In the genomic region with DNA sequence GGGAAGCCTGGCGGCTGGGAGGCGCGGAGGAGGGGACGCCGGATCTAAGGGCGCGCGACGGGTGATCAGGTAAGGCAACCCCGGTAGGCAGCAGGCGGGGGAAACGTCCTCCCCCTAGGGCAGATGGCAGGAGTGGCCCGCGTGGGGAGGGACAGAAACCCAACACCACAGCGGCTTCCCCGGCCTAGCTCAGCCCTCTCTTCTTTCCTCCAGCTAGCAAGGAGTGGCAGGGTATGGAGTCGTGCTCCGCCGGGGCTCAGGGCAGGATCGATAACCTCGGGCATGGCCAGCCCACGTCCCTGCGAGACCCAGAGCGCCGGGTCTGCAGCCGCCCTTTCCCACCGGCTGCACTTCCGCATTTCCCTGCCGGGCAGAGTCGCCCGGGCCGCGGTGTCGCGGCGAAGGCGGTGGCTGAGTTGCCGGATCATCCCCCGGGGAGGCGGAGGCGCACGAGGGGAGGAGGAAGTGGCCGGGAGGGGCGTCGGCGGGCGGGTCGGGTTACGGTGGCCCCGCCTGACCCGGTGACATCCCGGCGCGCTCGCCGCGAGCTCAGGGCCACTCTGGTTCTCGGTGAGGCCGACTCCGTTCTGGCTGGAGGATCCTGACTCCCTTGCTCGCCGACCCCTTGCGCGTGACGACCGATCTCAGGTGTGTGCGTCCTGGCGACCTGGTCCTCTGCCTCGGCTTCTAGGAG, we compare ENCODE assay signal across 7 mouse cellular contexts. TPM values are rescaled to one million over a fixed set of nuclear protein-coding genes. Genes with fewer than 3 reads are reported as not detected.
DNase-seq lines count a peak whose midpoint lies in the region; ATAC-seq lines count a peak whose summit lies in the region.

No protein-coding gene starts in this region.

- DNase-seq in adrenal gland, postnatal 10 days, result peak; percentile 94
- peak; percentile 88 for DNase-seq in embryonic facial prominence, embryonic 10.5 days (ENCODE audit: low spot score)
- DNase-seq in heart, adult 11 months, result peak; percentile 99
- DNase-seq in kidney, adult 11 months, result peak; percentile 83
- DNase-seq in left cerebral cortex, postnatal 4 days, result peak; percentile 75
- DNase-seq in midbrain, embryonic 11.5 days (ENCODE audit: low spot score, missing footprints), result peak; percentile 96
- DNase-seq in skeletal muscle tissue, adult 2 months (ENCODE audit: low read depth, low spot score), result peak; percentile 89

- peak overlapping the region; percentile 76 for H3K4me3 ChIP-seq in embryonic facial prominence, embryonic 10.5 days
- H3K4me3 ChIP-seq in midbrain, embryonic 11.5 days (ENCODE audit: low read depth, low read length), result peak overlapping the region; percentile 75

- H3K4me2 ChIP-seq in midbrain, embryonic 11.5 days, result peak overlapping the region; percentile 94

- H3K36me3 ChIP-seq in embryonic facial prominence, embryonic 10.5 days (replicated peaks), result no peaks in the 10 kb centered on the region
- no peaks in the 10 kb centered on the region for H3K36me3 ChIP-seq in midbrain, embryonic 11.5 days (ENCODE audit: control insufficient read depth, insufficient read depth, low read length)

- ATAC-seq in midbrain, embryonic 11.5 days (ENCODE audit: low FRiP score), result peak; percentile 85

- H3K27me3 ChIP-seq in embryonic facial prominence, embryonic 10.5 days (replicated peaks; ENCODE audit: low read depth, poor library complexity, severe bottlenecking), result peaks cover 11% of the 10 kb centered on the region; the same call in 1 of the 2 replicates
- H3K27me3 ChIP-seq in midbrain, embryonic 11.5 days (ENCODE audit: control insufficient read depth, insufficient read depth, low read length), result peaks cover 5% of the 10 kb centered on the region; the same call in 1 of the 2 replicates

- intact Hi-C loops in left cerebral cortex, postnatal 4 days (cut with DNase I), result no loop called here

- H3K9me3 ChIP-seq in embryonic facial prominence, embryonic 10.5 days, result no peaks in the 10 kb centered on the region
- H3K9me3 ChIP-seq in midbrain, embryonic 11.5 days (ENCODE audit: control insufficient read depth, low read length), result no peaks in the 10 kb centered on the region

- WGBS in embryonic facial prominence, embryonic 10.5 days, result 1% methylated on average over 69 of the region's 69 CpGs
- WGBS in midbrain, embryonic 11.5 days, result under 1% methylated on average over 65 of the region's 69 CpGs

- peaks cover 19% of the 10 kb centered on the region for H3K4me1 ChIP-seq in embryonic facial prominence, embryonic 10.5 days
- H3K4me1 ChIP-seq in midbrain, embryonic 11.5 days (ENCODE audit: control insufficient read depth, insufficient read depth, low read length), result 0 out of 2 replicates have a peak, but pooled peaks cover 2% of the 10 kb centered on the region

- peak overlapping the region; percentile 91 for H3K27ac ChIP-seq in embryonic facial prominence, embryonic 10.5 days (replicated peaks)
- peak overlapping the region; percentile 9; the same call in 1 of the 2 replicates for H3K27ac ChIP-seq in midbrain, embryonic 11.5 days (ENCODE audit: low read depth, low read length)

- H3K9ac ChIP-seq in midbrain, embryonic 11.5 days (ENCODE audit: low read length), result peak overlapping the region; percentile 86

RNA-seq across cellular contexts. Expression of a gene that starts 0.6 kb away (rescaled TPM):
- total RNA-seq in adrenal gland, postnatal 10 days (2021), result 100 to 1,000 TPM; 164 to 188 TPM
- polyA plus RNA-seq in embryonic facial prominence, embryonic 10.5 days (2016; fragmentation: Nextera tagmentation; extraction: Ambion mirVana), result 20.4 and 25.0 TPM in 2 replicates
- total RNA-seq in left cerebral cortex, postnatal 4 days (2021), result 10 to 100 TPM; 92.7 to 99.4 TPM
- polyA plus RNA-seq in midbrain, embryonic 11.5 days (2014; fragmentation: Nextera tagmentation; extraction: Ambion mirVana), result 14.6 and 15.8 TPM in 2 replicates

Comparison
In these comparisons a context has a peak if more than half of its experiments do, and no peak if none do; other contexts are left out.
1. Peak in every context shown above with its lines: DNase-seq, ATAC-seq, H3K4me3 ChIP-seq and H3K27ac ChIP-seq.